30 mouse cellular contexts compared by ENCODE assay signal in genomic region chrX:70007077-70007476, GRCm38 (mm10).
"Had no signal": no experiment of that assay in that cellular context is flagged by ENCODE, and none has a peak within 500 bp of the region (broad histone marks: within the 10 kb centered on the region; RNA-seq: fewer than 3 reads in every experiment).

No protein-coding gene starts in this region.

- H3K4me3 ChIP-seq: left cerebral cortex, adult 2 months; limb, embryonic 10.5 days; limb, embryonic 12.5 days; limb, embryonic 13.5 days; limb, embryonic 15.5 days; liver, embryonic 12.5 days; liver, embryonic 13.5 days; liver, embryonic 15.5 days; lung, embryonic 15.5 days; megakaryocyte, embryonic 14.5 days; midbrain, embryonic 10.5 days; midbrain, embryonic 12.5 days; midbrain, embryonic 13.5 days; midbrain, embryonic 15.5 days; myocyte had no signal

- H3K4me2 ChIP-seq: limb, embryonic 12.5 days; limb, embryonic 13.5 days; limb, embryonic 15.5 days; liver, embryonic 11.5 days; liver, embryonic 12.5 days; liver, embryonic 13.5 days; liver, embryonic 15.5 days; lung, embryonic 14.5 days; lung, embryonic 15.5 days; midbrain, embryonic 11.5 days; midbrain, embryonic 12.5 days; midbrain, embryonic 13.5 days; midbrain, embryonic 15.5 days had no signal

- H3K27ac ChIP-seq: left cerebral cortex, adult 2 months; limb, embryonic 10.5 days; limb, embryonic 12.5 days; limb, embryonic 13.5 days; limb, embryonic 15.5 days; liver, embryonic 12.5 days; liver, embryonic 13.5 days; liver, embryonic 14.5 days; liver, embryonic 15.5 days; lung, embryonic 15.5 days; macrophage; midbrain, embryonic 10.5 days; midbrain, embryonic 12.5 days; midbrain, embryonic 13.5 days; midbrain, embryonic 15.5 days had no signal

- ATAC-seq: liver, embryonic 12.5 days; liver, postnatal 0 days; midbrain, embryonic 13.5 days; midbrain, embryonic 15.5 days; midbrain, embryonic 16.5 days had no signal

- DNase-seq: left cerebral cortex, postnatal 4 days; liver; liver, embryonic 13.5 days; liver, postnatal 0 days; lung, adult 18-20 months; lung, adult 2 months; lung, postnatal 10 days; lung, postnatal 14 days; lung, postnatal 4 days; midbrain, embryonic 14.5 days had no signal

- H3K4me1 ChIP-seq: limb, embryonic 12.5 days; limb, embryonic 13.5 days; limb, embryonic 15.5 days; liver, embryonic 12.5 days; liver, embryonic 13.5 days; liver, embryonic 15.5 days; lung, embryonic 15.5 days; megakaryocyte, embryonic 14.5 days; midbrain, embryonic 10.5 days; midbrain, embryonic 12.5 days; midbrain, embryonic 13.5 days; midbrain, embryonic 15.5 days had no signal

- H3K9ac ChIP-seq: limb, embryonic 12.5 days; limb, embryonic 13.5 days; limb, embryonic 15.5 days; liver, embryonic 12.5 days; liver, embryonic 13.5 days; liver, embryonic 14.5 days; liver, embryonic 15.5 days; liver, postnatal 0 days; lung, embryonic 14.5 days; lung, embryonic 15.5 days; midbrain, embryonic 12.5 days; midbrain, embryonic 13.5 days; midbrain, embryonic 15.5 days had no signal

- H3K27me3 ChIP-seq: limb, embryonic 12.5 days; limb, embryonic 13.5 days; limb, embryonic 15.5 days; liver, embryonic 12.5 days; liver, embryonic 13.5 days; liver, embryonic 15.5 days; lung, embryonic 15.5 days; megakaryocyte, embryonic 14.5 days; midbrain, embryonic 12.5 days; midbrain, embryonic 13.5 days; midbrain, embryonic 15.5 days had no signal

- H3K9me3 ChIP-seq: limb, embryonic 10.5 days; limb, embryonic 12.5 days; limb, embryonic 13.5 days; limb, embryonic 15.5 days; liver, embryonic 12.5 days; liver, embryonic 13.5 days; liver, embryonic 15.5 days; lung, embryonic 15.5 days; megakaryocyte, embryonic 14.5 days; midbrain, embryonic 10.5 days; midbrain, embryonic 12.5 days; midbrain, embryonic 13.5 days; midbrain, embryonic 15.5 days had no signal

- H3K36me3 ChIP-seq: limb, embryonic 10.5 days; limb, embryonic 12.5 days; limb, embryonic 13.5 days; limb, embryonic 15.5 days; liver, embryonic 12.5 days; liver, embryonic 13.5 days; liver, embryonic 15.5 days; lung, embryonic 15.5 days; midbrain, embryonic 10.5 days; midbrain, embryonic 12.5 days; midbrain, embryonic 13.5 days; midbrain, embryonic 15.5 days had no signal
